In genomic region chr10:75113620-75114019, GRCm38 (mm10) we compare ENCODE assay signal across 18 mouse cellular contexts. TPM values are rescaled to one million over a fixed set of nuclear protein-coding genes. Genes with fewer than 3 reads are reported as not detected.
DNase-seq lines count a peak whose midpoint lies in the region; ATAC-seq lines count a peak whose summit lies in the region.
"Had no signal": no experiment of that assay in that cellular context is flagged by ENCODE, and none has a peak within 500 bp of the region (broad histone marks: within the 10 kb centered on the region; RNA-seq: fewer than 3 reads in every experiment).

No protein-coding gene starts in this region.

- no peak overlapping the region for H3K9ac ChIP-seq in embryonic facial prominence, embryonic 15.5 days
- H3K9ac ChIP-seq in neural tube, embryonic 13.5 days: no peak overlapping the region
- H3K9ac ChIP-seq in neural tube, embryonic 15.5 days (replicated peaks): no peak overlapping the region
- H3K9ac ChIP-seq: heart, embryonic 15.5 days; hindbrain, embryonic 14.5 days; midbrain, embryonic 12.5 days had no signal

- no peaks in the 10 kb centered on the region for H3K9me3 ChIP-seq in embryonic facial prominence, embryonic 15.5 days (replicated peaks)
- no peaks in the 10 kb centered on the region for H3K9me3 ChIP-seq in embryonic facial prominence, embryonic 10.5 days
- H3K9me3 ChIP-seq in neural tube, embryonic 13.5 days: no peaks in the 10 kb centered on the region
- H3K9me3 ChIP-seq in neural tube, embryonic 15.5 days (replicated peaks): no peaks in the 10 kb centered on the region
- H3K9me3 ChIP-seq: heart, embryonic 15.5 days; midbrain, embryonic 12.5 days had no signal

- H3K4me2 ChIP-seq in embryonic facial prominence, embryonic 15.5 days (replicated peaks): no peak overlapping the region
- H3K4me2 ChIP-seq in neural tube, embryonic 13.5 days: no peak overlapping the region
- H3K4me2 ChIP-seq in neural tube, embryonic 15.5 days: no peak overlapping the region
- H3K4me2 ChIP-seq: heart, embryonic 15.5 days; hindbrain, embryonic 14.5 days; midbrain, embryonic 12.5 days had no signal

- WGBS in embryonic facial prominence, embryonic 15.5 days: 82% methylated on average over 9 of the region's 9 CpGs
- WGBS in embryonic facial prominence, embryonic 10.5 days: 85% methylated on average over 9 of the region's 9 CpGs
- 75% methylated on average over 9 of the region's 9 CpGs for WGBS in neural tube, embryonic 13.5 days
- WGBS in neural tube, embryonic 15.5 days: 61% methylated on average over 9 of the region's 9 CpGs

- no peak overlapping the region for H3K4me3 ChIP-seq in embryonic facial prominence, embryonic 15.5 days (replicated peaks)
- no peak overlapping the region for H3K4me3 ChIP-seq in embryonic facial prominence, embryonic 10.5 days
- H3K4me3 ChIP-seq in neural tube, embryonic 13.5 days: no peak overlapping the region
- H3K4me3 ChIP-seq in neural tube, embryonic 15.5 days (replicated peaks): no peak overlapping the region
- H3K4me3 ChIP-seq: heart, embryonic 15.5 days; midbrain, embryonic 12.5 days had no signal

- 0 out of 2 replicates have a peak overlapping the region, but pooled peaks have one; percentile 17 for H3K27ac ChIP-seq in embryonic facial prominence, embryonic 15.5 days (replicated peaks)
- H3K27ac ChIP-seq in embryonic facial prominence, embryonic 10.5 days (replicated peaks): no peak overlapping the region
- 0 out of 2 replicates have a peak overlapping the region, but pooled peaks have one; percentile 0 for H3K27ac ChIP-seq in neural tube, embryonic 13.5 days (replicated peaks)
- H3K27ac ChIP-seq in neural tube, embryonic 15.5 days (replicated peaks): peak overlapping the region; percentile 28; the same call in 1 of the 2 replicates
- H3K27ac ChIP-seq: heart, embryonic 15.5 days; hindbrain, embryonic 14.5 days; midbrain, embryonic 12.5 days had no signal

- H3K36me3 ChIP-seq in embryonic facial prominence, embryonic 15.5 days: no peaks in the 10 kb centered on the region
- H3K36me3 ChIP-seq in embryonic facial prominence, embryonic 10.5 days (replicated peaks): peaks cover 8% of the 10 kb centered on the region; the same call in 1 of the 2 replicates
- H3K36me3 ChIP-seq in neural tube, embryonic 13.5 days: peaks cover 4% of the 10 kb centered on the region; the same call in 1 of the 2 replicates
- H3K36me3 ChIP-seq in neural tube, embryonic 15.5 days: no peaks in the 10 kb centered on the region
- H3K36me3 ChIP-seq: heart, embryonic 15.5 days; midbrain, embryonic 12.5 days had no signal

- peaks cover 71% of the 10 kb centered on the region for H3K4me1 ChIP-seq in embryonic facial prominence, embryonic 15.5 days
- peaks cover 30% of the 10 kb centered on the region for H3K4me1 ChIP-seq in embryonic facial prominence, embryonic 10.5 days
- peaks cover 67% of the 10 kb centered on the region for H3K4me1 ChIP-seq in neural tube, embryonic 13.5 days (replicated peaks)
- peaks cover 46% of the 10 kb centered on the region for H3K4me1 ChIP-seq in neural tube, embryonic 15.5 days

- no peak for DNase-seq in embryonic facial prominence, embryonic 10.5 days (ENCODE audit: low spot score)
- no peak for DNase-seq in neural tube, embryonic 10.5 days (ENCODE audit: extremely low spot score, low spot score)
- no peak for DNase-seq in ovary, postnatal 10 days (ENCODE audit: low spot score)
- DNase-seq in spleen, adult 18-20 months: no peak
- DNase-seq: adrenal gland, adult 2 months; gastrocnemius, postnatal 36 days; heart, postnatal 36 days; kidney, adult 8-10 months; kidney, postnatal 10 days; layer of hippocampus, postnatal 36 days; right cerebral cortex, postnatal 4 days had no signal

- no peak for ATAC-seq in embryonic facial prominence, embryonic 15.5 days (ENCODE audit: insufficient number of reproducible peaks, low FRiP score, low TSS enrichment, low read depth)
- no peak for ATAC-seq in neural tube, embryonic 13.5 days (ENCODE audit: low read depth)
- ATAC-seq in neural tube, embryonic 15.5 days (ENCODE audit: low FRiP score): no peak
- ATAC-seq: lung, postnatal 0 days had no signal

- H3K27me3 ChIP-seq in embryonic facial prominence, embryonic 15.5 days: no peaks in the 10 kb centered on the region
- no peaks in the 10 kb centered on the region for H3K27me3 ChIP-seq in embryonic facial prominence, embryonic 10.5 days (replicated peaks; ENCODE audit: low read depth, poor library complexity, severe bottlenecking)
- H3K27me3 ChIP-seq in neural tube, embryonic 13.5 days: no peaks in the 10 kb centered on the region
- H3K27me3 ChIP-seq in neural tube, embryonic 15.5 days (replicated peaks): no peaks in the 10 kb centered on the region
- H3K27me3 ChIP-seq: heart, embryonic 15.5 days; midbrain, embryonic 12.5 days had no signal

RNA-seq across cellular contexts. Expression of gene Bcr, which starts 53.2 kb away (rescaled TPM):
- polyA plus RNA-seq in embryonic facial prominence, embryonic 15.5 days (2015; fragmentation: Nextera tagmentation; extraction: Ambion mirVana): 7.5 and 9.2 TPM in 2 replicates
- polyA plus RNA-seq in embryonic facial prominence, embryonic 10.5 days (2016; fragmentation: Nextera tagmentation; extraction: Ambion mirVana): 8.1 and 9.1 TPM in 2 replicates
- polyA plus RNA-seq in neural tube, embryonic 13.5 days (2015; fragmentation: Nextera tagmentation; extraction: Ambion mirVana): 14.5 and 16.8 TPM in 2 replicates
- 13.9 and 15.6 TPM in 2 replicates for polyA plus RNA-seq in neural tube, embryonic 15.5 days (2015; fragmentation: Nextera tagmentation; extraction: Ambion mirVana)
